Mouse (Mus musculus) left cerebral cortex, postnatal 14 days (tissue): ENCODE data around the gene Pde8a. TPM values are rescaled to one million over a fixed set of nuclear protein-coding genes. Genes with fewer than 3 reads are reported as not detected.

Experiments used
- DNase-seq, 2 experiments: peaks; one replicate each; pipeline ENCODE4 v3.0.0; 2021 to 2022; ENCODE audit warnings: low spot score in 2 of 2, mixed read lengths in 1 of 2
- intact Hi-C: fragments of 180-260 bp; cut with DNase I; formaldehyde crosslinking; loops from one replicate; pipeline ENCODE4 v1.15.1; 2025
- total RNA-seq, 2 experiments: library from RNA; stranded (reverse); gene quantifications; 2 replicates each; pipeline ENCODE4 v1.2.3; 2021

Pde8a gene
- total RNA-seq, 2 experiments from 2014 or later = 3.7 to 4.0 TPM

GRCm38 (mm10) chr7:81355746-81356145 lies 142.3 kb downstream of the Pde8a start:
- no peak for DNase-seq

GRCm38 (mm10) chr7:81356360-81356759 lies 143.0 kb downstream of the Pde8a start:
- DNase-seq = no peak
- intact Hi-C loops = no loop called here

More at GRCm38 (mm10) chr7:81355746-81356145, 142.3 kb downstream of the Pde8a start:
- intact Hi-C loops = no loop called here

- intact Hi-C loops = no loop called here
Observed at GRCm38 (mm10) chr7:81356975-81357374, 143.6 kb downstream of the Pde8a start.

GRCm38 (mm10) chr7:81367946-81368345 lies 154.6 kb downstream of the Pde8a start:
- intact Hi-C loops = no loop called here
- DNase-seq = no peak

More at GRCm38 (mm10) chr7:81356975-81357374, 143.6 kb downstream of the Pde8a start:
- no peak for DNase-seq

GRCm38 (mm10) chr7:81369724-81370123 lies 156.3 kb downstream of the Pde8a start:
- DNase-seq = peak; percentile 58 to 70
- intact Hi-C loops = no loop called here

GRCm38 (mm10) chr7:81371811-81372210 lies 158.4 kb downstream of the Pde8a start:
- intact Hi-C loops = no loop called here

GRCm38 (mm10) chr7:81372337-81372920 lies 159.0 kb downstream of the Pde8a start:
- peak; percentile 73 to 80 for DNase-seq
- intact Hi-C loops = no loop called here

More at GRCm38 (mm10) chr7:81371811-81372210, 158.4 kb downstream of the Pde8a start:
- no peak for DNase-seq

- intact Hi-C loops = no loop called here
- no peak for DNase-seq
Observed at GRCm38 (mm10) chr7:81379363-81379762, 166.0 kb downstream of the Pde8a start.

Other genes starting within 250 kb of the Pde8a start
- gene Zfp592, start 219.9 kb upstream of the Pde8a start, total RNA-seq = 10 to 100 TPM; 20.7 to 24.0 TPM
- under 1 TPM; 0.20 to 0.49 TPM for gene Alpk3, start 156.0 kb upstream of the Pde8a start, total RNA-seq
- under 1 TPM in 1 of 2 experiments, not detected in 1; 0.11 TPM for gene Slc28a1, start 98.8 kb upstream of the Pde8a start, total RNA-seq
- gene Rps17, start 131.7 kb downstream of the Pde8a start, total RNA-seq = 100 to 1,000 TPM; 484 TPM
- gene Cpeb1, start 241.9 kb downstream of the Pde8a start, total RNA-seq = 10 to 100 TPM; 36.1 to 37.0 TPM